Mouse (Mus musculus): ENCODE data around the gene Wwc2. TPM values are rescaled to one million over a fixed set of nuclear protein-coding genes. Genes with fewer than 3 reads are reported as not detected.

The Wwc2 gene
- polyA plus RNA-seq, 1 experiment from 2014 or later = 18.3 TPM

- Histone ChIP-seq H3K36me3 (ENCODE audit: insufficient read depth, low read length) (0 out of 2 replicates have a peak, but pooled peaks cover 3% of the 10 kb centered on the region), H3K9me3 (replicated peaks; ENCODE audit: low read length) (no peaks in the 10 kb centered on the region), H3K4me1 (replicated peaks; ENCODE audit: insufficient read depth, low read length) (peaks cover 27% of the 10 kb centered on the region; the same call in 1 of the 2 replicates), H3K27me3 (ENCODE audit: insufficient read depth, low read length) (no peaks in the 10 kb centered on the region), H3K27ac (peak overlapping the region; percentile 79), H3K4me2 (ENCODE audit: low read length) (no peak overlapping the region), H3K9ac (ENCODE audit: low read depth, low read length) (no peak overlapping the region), H3K4me3 (replicated peaks; ENCODE audit: low read depth, low read length) (no peak overlapping the region)
- 63% methylated on average over 10 of the region's 10 CpGs for WGBS
- DNase-seq (ENCODE audit: low spot score) = no peak
- no peak for TF ChIP-seq CTCF (IDR thresholded peaks at IDR 0.05; ENCODE audit: low read depth)
- no peak for ATAC-seq (replicated peaks; ENCODE audit: low FRiP score, low read depth)
These were observed 50.5 kb downstream of the Wwc2 start for GRCm38 (mm10) chr8:47939933-47940870.

DNA sequence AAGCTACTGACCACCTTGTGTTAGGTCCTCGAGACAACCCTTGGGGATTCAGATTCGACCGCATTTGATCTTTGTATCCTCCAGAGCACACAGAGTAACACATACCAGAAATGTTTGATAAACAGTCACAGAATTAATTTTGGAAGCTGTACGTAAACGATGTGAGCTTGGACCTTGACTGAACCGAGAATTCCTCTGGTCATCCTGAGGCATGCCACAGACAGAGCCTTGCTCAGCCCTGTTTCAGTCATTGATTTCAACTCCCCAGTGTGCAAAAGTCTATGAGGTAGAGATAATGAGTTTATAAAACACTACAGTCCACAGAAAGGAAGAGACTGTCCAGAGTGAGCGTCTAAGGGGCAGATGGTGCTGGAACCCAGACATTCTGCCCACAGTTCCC, 51.5 kb downstream of the Wwc2 start:
- H3K4me3 ChIP-seq (replicated peaks; ENCODE audit: low read depth, low read length) = no peak overlapping the region
- DNase-seq (ENCODE audit: low spot score) = no peak
- no peak overlapping the region for H3K9ac ChIP-seq (ENCODE audit: low read depth, low read length)
- H3K9me3 ChIP-seq (replicated peaks; ENCODE audit: low read length) = no peaks in the 10 kb centered on the region
- H3K36me3 ChIP-seq (ENCODE audit: insufficient read depth, low read length) = 0 out of 2 replicates have a peak, but pooled peaks cover 3% of the 10 kb centered on the region
- ATAC-seq (replicated peaks; ENCODE audit: low FRiP score, low read depth) = no peak
- peaks cover 27% of the 10 kb centered on the region; the same call in 1 of the 2 replicates for H3K4me1 ChIP-seq (replicated peaks; ENCODE audit: insufficient read depth, low read length)
- H3K27ac ChIP-seq = 0 out of 2 replicates have a peak overlapping the region, but pooled peaks have one; percentile 79
- H3K4me2 ChIP-seq (ENCODE audit: low read length) = no peak overlapping the region
- 60% methylated on average over 7 of the region's 7 CpGs for whole genome bisulfite sequencing
- H3K27me3 ChIP-seq (ENCODE audit: insufficient read depth, low read length) = no peaks in the 10 kb centered on the region
- no peak for TF ChIP-seq CTCF (IDR thresholded peaks at IDR 0.05; ENCODE audit: low read depth)

GRCm38 (mm10) chr8:47936386-47936785, 54.3 kb downstream of the Wwc2 start:
- no peak for TF ChIP-seq CTCF (IDR thresholded peaks at IDR 0.05; ENCODE audit: low read depth)
- Histone ChIP-seq H3K27ac (no peak overlapping the region), H3K9me3 (replicated peaks; ENCODE audit: low read length) (no peaks in the 10 kb centered on the region), H3K4me1 (replicated peaks; ENCODE audit: insufficient read depth, low read length) (peaks cover 51% of the 10 kb centered on the region), H3K36me3 (ENCODE audit: insufficient read depth, low read length) (0 out of 2 replicates have a peak, but pooled peaks cover 3% of the 10 kb centered on the region), H3K27me3 (ENCODE audit: insufficient read depth, low read length) (no peaks in the 10 kb centered on the region), H3K9ac (ENCODE audit: low read depth, low read length) (no peak overlapping the region), H3K4me2 (ENCODE audit: low read length) (no peak overlapping the region), H3K4me3 (replicated peaks; ENCODE audit: low read depth, low read length) (no peak overlapping the region)
- DNase-seq (ENCODE audit: low spot score) (no peak), ATAC-seq (replicated peaks; ENCODE audit: low FRiP score, low read depth) (no peak)
- WGBS = 31% methylated on average over 9 of the region's 9 CpGs

GRCm38 (mm10) chr8:47935461-47935860, 55.3 kb downstream of the Wwc2 start:
- Histone ChIP-seq H3K4me2 (ENCODE audit: low read length) (no peak overlapping the region), H3K4me3 (replicated peaks; ENCODE audit: low read depth, low read length) (no peak overlapping the region), H3K27ac (0 out of 2 replicates have a peak overlapping the region, but pooled peaks have one; percentile 21), H3K36me3 (ENCODE audit: insufficient read depth, low read length) (0 out of 2 replicates have a peak, but pooled peaks cover 3% of the 10 kb centered on the region), H3K9me3 (replicated peaks; ENCODE audit: low read length) (no peaks in the 10 kb centered on the region), H3K27me3 (ENCODE audit: insufficient read depth, low read length) (no peaks in the 10 kb centered on the region), H3K4me1 (replicated peaks; ENCODE audit: insufficient read depth, low read length) (peaks cover 49% of the 10 kb centered on the region), H3K9ac (ENCODE audit: low read depth, low read length) (no peak overlapping the region)
- 70% methylated on average over 5 of the region's 5 CpGs for WGBS
- TF ChIP-seq CTCF (IDR thresholded peaks at IDR 0.05; ENCODE audit: low read depth) = no peak
- ATAC-seq (replicated peaks; ENCODE audit: low FRiP score, low read depth) = no peak
- DNase-seq (ENCODE audit: low spot score) = no peak

DNA sequence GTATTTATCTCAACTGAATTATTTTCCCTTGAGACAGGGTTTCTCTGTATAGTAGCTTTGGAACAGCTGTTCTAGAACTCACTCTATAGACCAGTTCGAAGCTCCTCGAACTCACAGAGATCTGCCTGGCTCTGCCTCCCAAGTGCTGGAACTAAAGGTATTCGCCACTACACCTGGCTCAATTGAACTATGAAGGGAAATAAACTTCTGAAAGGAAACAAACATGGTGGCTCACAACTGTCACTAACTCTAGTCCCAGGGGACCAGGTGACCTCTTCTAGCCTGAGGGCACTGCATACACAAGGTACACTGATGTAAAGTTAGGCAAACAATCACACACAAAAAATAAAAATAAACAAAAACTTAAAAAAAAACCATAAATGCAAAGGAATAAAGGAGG, 57.6 kb downstream of the Wwc2 start:
- no peak overlapping the region for H3K4me3 ChIP-seq (replicated peaks; ENCODE audit: low read depth, low read length)
- TF ChIP-seq CTCF (IDR thresholded peaks at IDR 0.05; ENCODE audit: low read depth) = no peak
- WGBS = 83% methylated on average over 3 of the region's 3 CpGs
- H3K9me3 ChIP-seq (replicated peaks; ENCODE audit: low read length) = no peaks in the 10 kb centered on the region
- no peak overlapping the region for H3K4me2 ChIP-seq (ENCODE audit: low read length)
- 0 out of 2 replicates have a peak, but pooled peaks cover 3% of the 10 kb centered on the region for H3K36me3 ChIP-seq (ENCODE audit: insufficient read depth, low read length)
- H3K27me3 ChIP-seq (ENCODE audit: insufficient read depth, low read length) = no peaks in the 10 kb centered on the region
- peak overlapping the region; percentile 81; the same call in 1 of the 2 replicates for H3K27ac ChIP-seq
- H3K9ac ChIP-seq (ENCODE audit: low read depth, low read length) = no peak overlapping the region
- DNase-seq (ENCODE audit: low spot score) = no peak
- ATAC-seq (replicated peaks; ENCODE audit: low FRiP score, low read depth) = no peak
- peaks cover 38% of the 10 kb centered on the region for H3K4me1 ChIP-seq (replicated peaks; ENCODE audit: insufficient read depth, low read length)

DNA sequence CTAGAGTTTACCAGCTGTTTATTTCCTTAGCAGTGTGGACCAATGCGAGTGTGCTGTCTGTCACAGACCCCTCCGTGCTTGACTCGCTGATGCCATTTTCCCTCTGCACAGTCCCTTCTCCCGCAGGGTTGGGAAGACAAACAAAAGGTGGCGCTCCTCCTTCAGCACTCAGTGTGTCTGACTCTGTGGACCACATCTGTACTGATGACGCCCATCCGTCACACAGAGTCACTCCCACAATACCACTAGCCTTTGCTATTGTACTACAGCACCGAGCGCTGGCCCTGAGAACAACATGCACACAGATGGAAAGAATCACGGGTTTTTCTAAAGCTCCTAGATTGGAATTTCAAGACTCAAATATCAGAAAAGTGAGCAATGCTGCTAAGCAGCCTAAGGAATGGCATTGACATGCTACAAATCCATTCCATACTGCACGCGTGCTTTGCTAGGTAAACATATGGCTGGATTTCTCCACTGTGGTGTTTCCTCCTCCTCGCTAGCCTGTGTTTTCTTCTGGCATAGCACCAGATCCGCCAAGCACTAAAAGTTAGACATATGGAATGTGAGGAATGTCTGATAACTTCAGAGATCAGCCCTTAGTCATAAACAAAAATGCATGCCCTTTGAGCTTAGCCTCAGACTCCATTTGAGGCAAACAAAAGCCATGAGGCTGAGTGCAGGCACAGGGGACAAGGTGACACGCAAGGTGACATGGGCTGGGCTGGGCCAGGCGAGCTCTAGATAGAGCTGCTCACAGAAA, 58.5 kb downstream of the Wwc2 start:
- Histone ChIP-seq H3K27ac (peak overlapping the region; percentile 81), H3K4me3 (replicated peaks; ENCODE audit: low read depth, low read length) (no peak overlapping the region), H3K36me3 (ENCODE audit: insufficient read depth, low read length) (0 out of 2 replicates have a peak, but pooled peaks cover under 1% of the 10 kb centered on the region), H3K4me2 (ENCODE audit: low read length) (peak overlapping the region; percentile 30), H3K4me1 (replicated peaks; ENCODE audit: insufficient read depth, low read length) (peaks cover 38% of the 10 kb centered on the region), H3K9ac (ENCODE audit: low read depth, low read length) (no peak overlapping the region), H3K27me3 (ENCODE audit: insufficient read depth, low read length) (no peaks in the 10 kb centered on the region), H3K9me3 (replicated peaks; ENCODE audit: low read length) (no peaks in the 10 kb centered on the region)
- ATAC-seq (replicated peaks; ENCODE audit: low FRiP score, low read depth) (peak; percentile 78), DNase-seq (ENCODE audit: low spot score) (peak; percentile 92)
- WGBS = 17% methylated on average over 16 of the region's 16 CpGs
- peak; percentile 48 for TF ChIP-seq CTCF (IDR thresholded peaks at IDR 0.05; ENCODE audit: low read depth)
